Mouse (Mus musculus) testis, postnatal 10 days (tissue): ENCODE results near the gene Olfr512.

Experiments
- DNase-seq: peaks from one replicate; pipeline ENCODE4 v3.0.0; 2021; ENCODE audit warnings: low spot score

The Olfr512 gene

DNA sequence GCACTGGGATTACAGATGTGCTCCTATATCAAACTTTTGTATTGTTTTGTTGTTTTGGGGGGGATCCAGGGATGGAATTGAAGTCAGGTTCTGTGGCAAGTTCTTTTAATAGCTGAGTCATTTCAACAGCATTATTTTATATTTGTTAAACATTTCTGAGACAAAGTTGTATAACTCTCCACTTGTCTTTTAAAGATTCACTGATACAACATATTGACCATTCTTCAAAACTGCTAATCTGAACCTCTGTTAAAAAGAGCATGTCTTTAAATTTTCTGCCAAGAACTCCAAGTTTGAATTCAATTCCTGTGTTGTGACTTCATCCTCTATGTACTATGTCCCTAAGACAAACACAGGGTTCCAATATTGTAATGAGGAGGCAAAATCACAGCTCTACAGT lies at the start of gene Olfr512:
Olfr512 (plus strand) TSS at position 301 of the 400 bp plus-strand sequence.
- DNase-seq = no peak

DNA sequence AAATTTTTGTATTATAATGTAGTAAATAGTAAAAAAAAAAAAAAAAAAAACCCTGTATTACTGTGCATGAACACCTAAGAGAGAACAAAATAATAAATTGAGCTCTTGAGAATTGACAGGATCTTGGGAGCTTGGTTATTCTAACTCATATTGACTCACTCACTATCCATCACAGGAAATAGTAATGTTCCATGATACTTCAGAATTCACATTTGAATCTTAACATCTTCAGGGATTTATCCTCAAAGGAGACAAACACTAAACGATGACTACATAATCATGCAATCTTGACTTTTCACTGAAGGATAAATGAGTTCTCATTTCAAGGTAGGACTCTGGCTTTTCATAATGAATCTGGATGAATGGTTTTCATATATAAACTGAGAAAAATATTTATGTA lies 47.0 kb upstream of the Olfr512 start, which contains the start of gene Olfr510:
Olfr510 (plus strand) TSS at position 301 of the 400 bp plus-strand sequence.
- no peak for DNase-seq

DNA sequence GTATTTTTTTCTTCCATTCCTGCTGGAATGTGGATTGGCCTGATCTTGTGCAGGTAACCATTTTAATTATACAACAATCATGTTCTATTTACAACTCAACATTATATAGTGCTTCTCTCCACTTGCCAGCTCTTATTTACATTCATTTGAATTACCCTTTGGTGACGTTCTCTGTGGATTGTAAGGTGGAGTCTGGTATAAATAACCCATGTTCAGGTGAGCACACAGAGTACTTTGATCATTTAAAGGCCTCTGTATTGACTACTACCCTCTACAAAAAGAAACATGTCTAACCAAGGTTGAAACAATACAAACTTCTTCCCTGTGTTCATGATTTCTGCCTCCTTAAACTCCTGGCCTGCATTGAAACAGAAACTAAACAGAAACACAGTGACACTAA lies 42.1 kb upstream of the Olfr512 start:
- no peak for DNase-seq

DNA sequence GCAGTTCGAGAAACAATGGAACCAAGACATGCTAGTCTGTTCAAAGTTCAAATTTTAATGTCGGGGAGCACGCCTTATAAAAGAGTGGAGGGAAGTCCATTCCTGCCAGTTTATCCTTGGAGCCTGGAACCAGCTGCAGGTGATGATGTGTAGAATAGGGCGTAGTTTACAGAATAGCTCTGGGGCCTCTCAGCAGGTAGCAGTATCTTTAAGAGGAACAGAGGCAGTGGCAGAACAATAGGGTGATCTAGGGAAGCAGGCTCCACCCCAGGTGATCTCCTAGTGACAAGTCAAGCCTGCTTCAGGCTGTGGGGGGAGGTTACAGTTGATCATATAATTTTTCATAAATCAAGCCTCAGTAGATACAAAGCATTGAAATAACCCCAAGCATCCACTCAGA lies 34.2 kb upstream of the Olfr512 start:
- DNase-seq = no peak

DNA sequence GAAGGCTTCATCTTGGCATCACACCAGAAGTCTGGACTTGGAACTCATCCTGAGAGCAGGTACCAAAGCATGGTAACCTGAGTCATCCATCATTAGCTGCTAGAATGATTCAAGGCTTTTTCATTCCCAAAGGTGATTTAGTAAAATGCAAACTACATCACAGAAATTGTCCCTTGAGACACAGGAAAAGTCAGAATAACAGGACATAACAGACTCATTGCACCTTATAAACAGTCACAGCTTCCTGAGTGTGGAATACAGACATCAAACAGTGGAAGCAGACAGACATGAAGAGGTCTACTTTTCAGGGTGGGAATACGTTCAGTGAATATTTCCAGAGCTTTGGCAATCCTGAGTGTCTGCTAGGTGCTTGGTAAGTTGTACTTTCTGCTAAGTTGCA lies 37.6 kb downstream of the Olfr512 start, which contains the start of gene Olfr513:
Olfr513 (plus strand) TSS at position 301 of the 400 bp plus-strand sequence.
- DNase-seq = no peak

DNA sequence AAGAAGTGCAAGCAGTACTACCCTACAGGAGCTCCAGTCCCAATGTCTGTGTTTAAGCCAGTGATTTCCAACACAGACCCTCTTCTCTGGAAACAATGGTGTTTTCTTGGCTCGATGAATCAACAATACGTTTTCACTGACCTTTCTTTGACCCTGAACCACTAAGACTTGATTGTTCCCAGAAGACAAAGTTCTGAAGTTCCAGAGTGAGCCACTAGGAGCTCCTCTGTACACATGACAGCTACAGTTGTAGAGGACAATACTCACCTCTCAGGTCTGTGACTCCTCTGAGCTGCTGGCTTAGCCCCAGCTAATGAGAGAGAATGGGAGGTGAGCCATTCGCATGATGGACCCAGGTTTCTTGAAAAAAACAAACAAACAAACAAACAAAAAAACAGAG lies 47.3 kb downstream of the Olfr512 start:
- no peak for DNase-seq
